Mouse (Mus musculus): Measurements from ENCODE around the gene AW549877. TPM values are rescaled to one million over a fixed set of nuclear protein-coding genes. Genes with fewer than 3 reads are reported as not detected.

AW549877 gene
- polyA plus RNA-seq, 1 experiment from 2014 or later = 35.0 TPM

Other genes with a start within 250 kb of the AW549877 start
- gene Fbxo4, start 16.2 kb downstream of the AW549877 start, polyA plus RNA-seq (2016; fragmentation: Nextera tagmentation; extraction: Ambion mirVana) = 4.1 and 4.2 TPM in 2 replicates
- gene Oxct1, start 30.6 kb upstream of the AW549877 start, polyA plus RNA-seq (2016; fragmentation: Nextera tagmentation; extraction: Ambion mirVana) = 102 and 122 TPM in 2 replicates

Data from embryonic facial prominence, embryonic 10.5 days (tissue).